Mouse (Mus musculus) adrenal gland, postnatal 10 days (tissue): Measurements from ENCODE around the gene Rhd. TPM values are rescaled to one million over a fixed set of nuclear protein-coding genes. Genes with fewer than 3 reads are reported as not detected.
"Not testable (repeated sequence)": the region's sequence is repeated elsewhere in the genome, so short reads cannot be mapped to it uniquely, and the experiment has no call there.

Experiments
- DNase-seq: peaks from one replicate; pipeline ENCODE4 v3.0.0; 2021; ENCODE audit warnings: mixed read lengths
- long read RNA-seq, 2 experiments: library from polyadenylated mRNA; stranded (forward); transcript quantifications; one replicate each; pipeline ENCODE4 v2.0.0; 2021
- total RNA-seq, 2 experiments: library from RNA; stranded (reverse); gene quantifications; 2 replicates each; pipeline ENCODE4 v1.2.3; 2021

Gene Rhd
- total RNA-seq: 1 to 10 TPM; 2.5 to 7.2 TPM
- long read RNA-seq, experiment 1, partial matches to known transcripts: 2 of 6 reads
- long read RNA-seq, experiment 1, other reads (novel, unspliced or antisense): 1 of 6 reads
- long read RNA-seq, experiment 2: 0 reads

- no peak for DNase-seq
Measured at GRCm38 (mm10) chr4:134863937-134864729, at the start of gene Rhd. Gene Rhd, plus strand, starts transcription at chr4:134864536.

DNA sequence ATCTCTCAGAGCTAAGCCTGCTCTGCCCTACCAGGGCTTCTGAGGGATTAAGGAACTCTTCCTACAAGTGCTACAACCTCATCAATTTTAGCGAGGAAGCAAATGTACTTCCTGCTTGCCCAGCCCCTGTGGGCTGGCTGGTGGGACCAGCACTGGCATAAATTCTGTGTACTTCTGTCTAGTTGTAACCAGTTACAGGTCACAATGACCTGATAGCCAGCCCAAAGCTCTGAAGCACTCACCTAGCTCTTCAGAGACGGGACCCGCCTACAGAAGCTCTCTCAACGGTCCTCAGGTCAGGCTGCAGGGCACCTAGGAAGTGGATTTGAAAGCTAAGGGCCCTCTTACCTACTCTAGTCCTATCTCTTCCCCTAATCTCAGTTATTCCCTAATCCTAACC lies 46.6 kb upstream of the Rhd start:
- DNase-seq: no peak

DNA sequence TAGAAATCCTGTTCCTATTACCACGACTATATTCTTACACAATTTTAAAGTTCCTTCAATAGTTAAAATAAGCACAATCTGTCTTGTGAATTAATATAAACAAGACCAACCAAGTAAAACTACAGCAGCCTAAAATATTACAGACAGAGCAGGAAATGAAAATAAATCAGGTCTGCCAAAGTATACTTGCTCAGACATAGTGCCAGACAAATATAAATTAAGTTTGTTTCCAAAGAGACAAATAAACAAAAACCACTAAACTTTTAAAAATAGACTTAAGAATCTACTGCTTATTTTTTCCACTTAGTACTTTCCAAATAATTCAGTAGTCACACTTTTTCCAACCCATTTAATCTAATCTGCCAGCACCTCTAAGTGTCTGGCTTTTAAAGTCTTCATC lies 43.3 kb upstream of the Rhd start:
- no peak for DNase-seq

- no peak for DNase-seq
Measured at GRCm38 (mm10) chr4:134823560-134823959, 40.8 kb upstream of the Rhd start.

DNA sequence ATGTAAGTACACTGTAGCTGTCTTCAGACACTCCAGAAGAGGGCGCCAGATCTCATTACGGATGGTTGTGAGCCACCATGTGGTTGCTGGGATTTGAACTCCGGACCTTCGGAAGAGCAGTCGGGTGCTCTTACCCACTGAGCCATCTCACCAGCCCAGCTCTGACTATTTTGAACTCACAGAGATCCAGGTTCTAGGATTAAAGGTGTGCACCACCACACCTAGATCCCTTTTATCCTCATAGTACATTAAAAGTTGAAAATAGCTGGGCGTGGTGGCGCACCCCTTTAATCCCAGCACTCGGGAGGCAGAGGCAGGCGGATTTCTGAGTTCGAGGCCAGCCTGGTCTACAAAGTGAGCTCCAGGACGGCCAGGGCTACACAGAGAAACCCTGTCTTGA lies 38.5 kb upstream of the Rhd start:
- DNase-seq: not testable (repeated sequence)

GRCm38 (mm10) chr4:134826348-134826747 lies 38.0 kb upstream of the Rhd start:
- DNase-seq: no peak

- no peak for DNase-seq
Measured at GRCm38 (mm10) chr4:134827806-134828205, 36.5 kb upstream of the Rhd start.

DNA sequence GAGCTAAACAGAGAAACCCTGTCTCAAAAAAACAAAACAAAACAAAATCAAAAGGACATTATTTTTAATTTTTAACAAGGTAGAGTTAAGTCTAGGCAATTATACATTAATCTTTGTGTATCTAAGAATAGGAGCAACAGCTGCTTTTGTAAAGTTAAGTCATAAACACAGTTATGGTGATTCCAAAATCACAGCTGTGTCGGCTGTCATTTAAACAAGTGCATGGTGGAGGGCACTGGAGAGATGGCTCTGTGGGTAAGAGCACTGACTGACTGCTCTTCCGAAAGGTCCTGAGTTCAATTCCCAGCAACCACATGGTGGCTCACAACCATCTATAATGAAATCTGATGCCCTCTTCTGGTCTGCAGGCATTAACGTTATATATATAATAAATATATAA lies 32.4 kb upstream of the Rhd start:
- no peak for DNase-seq

GRCm38 (mm10) chr4:134835486-134835885 lies 28.9 kb upstream of the Rhd start:
- DNase-seq: no peak

DNA sequence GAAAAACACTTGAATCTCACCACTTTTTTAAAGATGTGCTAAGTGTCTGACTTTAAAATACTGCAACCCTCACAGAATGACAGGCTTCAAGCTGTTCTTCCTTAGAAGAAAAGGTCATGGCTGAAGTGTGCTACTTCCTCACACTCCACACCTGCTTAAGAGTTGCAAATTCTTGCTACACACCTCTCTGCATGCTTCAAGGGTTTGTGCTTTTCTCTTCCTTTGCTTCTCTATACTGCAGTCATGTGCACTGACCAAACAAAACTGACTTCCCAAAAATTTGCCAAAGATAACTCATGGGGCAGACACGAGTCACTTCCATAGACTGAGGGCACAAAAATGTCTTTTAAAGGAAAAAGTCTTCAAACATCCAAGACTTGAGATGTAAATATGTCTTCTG lies 26.1 kb upstream of the Rhd start:
- DNase-seq: no peak

DNA sequence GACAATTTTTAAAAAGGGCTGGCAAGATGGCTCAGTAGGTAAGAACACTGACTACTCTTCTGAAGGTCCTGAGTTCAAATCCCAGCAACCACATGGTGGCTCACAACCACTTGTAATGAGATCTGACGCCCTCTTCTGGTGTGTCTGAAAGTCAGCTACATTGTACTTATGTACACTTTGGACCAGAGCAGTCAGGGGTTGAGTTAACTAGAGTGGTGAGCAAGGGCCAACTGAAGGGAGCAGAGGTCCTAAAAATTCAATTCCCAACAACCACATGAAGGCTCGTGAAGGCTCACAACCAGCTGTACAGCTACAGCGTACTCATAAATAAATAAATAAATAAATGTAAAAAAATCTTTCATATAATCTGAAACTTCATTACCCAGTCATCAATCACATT lies 25.6 kb upstream of the Rhd start:
- not testable (repeated sequence) for DNase-seq

- DNase-seq: no peak
Measured at GRCm38 (mm10) chr4:134840231-134840630, 24.1 kb upstream of the Rhd start.

DNA sequence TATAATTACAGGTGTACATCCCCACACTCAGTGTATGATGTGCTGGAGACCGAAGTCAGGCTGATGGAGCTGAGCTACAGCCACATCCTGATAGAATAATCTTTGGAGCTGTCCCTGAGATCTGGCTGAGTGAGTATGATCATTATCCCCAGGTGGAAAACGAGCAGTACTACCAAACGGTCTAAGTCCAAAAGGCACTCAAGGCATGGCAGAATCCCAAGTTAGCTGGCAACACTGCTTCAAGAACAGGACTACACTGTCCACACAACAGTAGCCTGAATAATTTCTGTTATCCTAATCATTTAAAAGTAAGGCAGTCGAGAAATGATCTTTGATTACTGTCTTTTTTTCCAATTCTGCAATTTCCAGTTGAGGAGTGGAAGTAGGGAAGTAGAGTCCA lies 20.8 kb upstream of the Rhd start:
- DNase-seq: peak; percentile 30

- DNase-seq: no peak
Measured at GRCm38 (mm10) chr4:134847587-134847986, 16.7 kb upstream of the Rhd start.

DNA sequence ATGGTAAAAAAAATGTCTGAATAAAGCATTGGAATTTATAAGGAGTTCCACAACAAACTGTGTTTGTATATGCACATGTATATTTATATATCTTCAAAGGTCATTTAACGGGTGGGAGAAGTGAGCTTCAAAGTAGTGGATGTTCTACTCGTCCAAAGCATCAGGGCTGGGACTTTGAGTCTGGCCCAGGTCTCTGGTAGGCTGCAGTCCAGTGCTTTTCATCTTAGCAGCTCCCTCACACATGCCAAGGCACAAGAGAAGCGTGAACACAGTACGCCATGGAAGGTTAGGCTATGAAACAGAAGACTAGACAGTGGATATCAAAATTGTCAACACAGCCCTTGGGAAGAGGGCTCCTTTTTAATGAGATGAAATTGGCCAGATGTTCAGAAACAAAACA lies 13.8 kb upstream of the Rhd start:
- DNase-seq: no peak

DNA sequence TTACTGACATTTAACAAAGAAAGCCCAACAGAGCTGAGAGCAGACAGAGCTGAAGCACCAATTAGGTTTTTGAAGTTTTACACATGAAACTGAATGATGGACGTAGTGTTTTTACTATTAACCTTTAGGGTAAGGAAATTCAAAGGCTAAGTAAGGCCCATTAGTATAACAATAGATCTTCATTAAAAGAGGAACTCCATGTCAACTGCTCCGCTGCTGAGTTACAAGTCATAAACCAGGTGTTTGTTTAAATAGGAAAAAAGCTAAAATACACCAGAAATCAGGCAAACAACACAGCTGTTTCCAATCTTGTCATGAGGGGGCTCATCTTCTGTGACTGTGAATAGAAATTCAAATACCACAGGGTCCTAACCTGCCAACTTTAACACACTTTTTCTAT lies 13.1 kb upstream of the Rhd start:
- DNase-seq: no peak

DNA sequence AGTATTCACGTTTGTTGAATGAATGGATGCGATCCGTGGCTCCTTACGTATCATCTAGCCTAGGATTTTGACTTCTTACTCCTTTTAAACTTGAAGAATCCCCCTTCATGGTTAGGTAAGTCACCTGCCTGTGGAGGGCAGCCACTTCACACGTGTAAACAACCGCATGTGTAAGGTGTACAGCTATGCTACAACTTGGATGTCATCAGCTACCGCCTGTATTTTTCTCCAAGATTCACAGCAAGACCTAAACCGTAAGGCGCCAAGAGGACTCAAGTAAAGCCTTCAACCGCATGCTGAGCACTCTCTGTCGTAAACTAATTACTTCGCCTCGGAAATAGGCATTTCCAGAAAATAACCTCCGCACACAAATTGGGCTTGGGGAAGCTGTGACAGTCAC lies 12.5 kb upstream of the Rhd start:
- DNase-seq: no peak

- DNase-seq: peak; percentile 73
Measured at GRCm38 (mm10) chr4:134852438-134853255, 11.7 kb upstream of the Rhd start.

GRCm38 (mm10) chr4:134853259-134853636 lies 11.1 kb upstream of the Rhd start, which contains the start of gene Maco1:
Gene Maco1, minus strand, starts transcription at chr4:134853345.
- DNase-seq: peak; percentile 100

GRCm38 (mm10) chr4:134853637-134854485 lies 10.5 kb upstream of the Rhd start:
- DNase-seq: peak; percentile 95

GRCm38 (mm10) chr4:134855371-134855770 lies 9.0 kb upstream of the Rhd start:
- no peak for DNase-seq

DNA sequence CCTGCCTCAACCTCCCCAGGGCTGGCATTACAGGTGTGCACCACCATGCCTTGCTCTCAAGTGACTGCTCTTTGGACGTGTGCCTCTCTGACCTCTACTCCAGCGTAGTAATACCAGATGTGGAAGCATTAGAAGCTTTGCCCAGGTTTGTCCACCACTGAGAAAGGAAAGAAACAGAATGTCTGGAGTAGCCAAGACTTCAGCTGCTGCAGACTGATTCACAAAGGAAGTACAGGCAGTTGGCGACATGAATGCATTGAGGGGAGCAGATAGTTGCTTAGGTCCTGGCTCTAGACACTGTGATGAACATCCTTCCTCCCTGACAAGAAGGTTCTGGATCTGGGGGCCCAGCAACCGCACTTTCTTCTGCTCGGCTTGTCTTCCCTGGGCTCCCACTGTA lies 8.3 kb upstream of the Rhd start:
- DNase-seq: no peak
